Comparison of ENCODE assay signal across 12 mouse cellular contexts in the genomic region with DNA sequence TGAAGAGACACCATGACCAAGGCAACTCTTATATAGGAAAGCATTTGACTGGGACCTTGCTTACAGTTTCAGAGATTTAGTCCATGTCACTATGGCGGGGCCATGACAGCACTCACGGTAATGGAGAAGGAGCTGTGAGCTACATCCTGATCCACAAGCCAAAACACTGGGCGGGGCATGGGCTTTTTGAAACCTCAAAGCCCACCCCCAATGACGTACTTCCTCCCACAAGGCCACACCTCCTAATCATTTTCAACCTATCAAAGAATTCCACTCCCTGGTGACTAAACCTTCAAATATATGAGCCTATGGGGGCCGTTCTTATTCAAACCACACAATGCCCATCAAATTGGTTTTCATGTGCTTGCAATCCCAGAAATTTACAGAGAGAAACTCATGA.
"Had no signal": no experiment of that assay in that cellular context is flagged by ENCODE, and none has a peak within 500 bp of the region (broad histone marks: within the 10 kb centered on the region; RNA-seq: fewer than 3 reads in every experiment).

No protein-coding gene starts in this region.

- DNase-seq: kidney, adult 9 months; kidney, postnatal 14 days; kidney, postnatal 4 days; liver; liver, embryonic 13.5 days; lung, adult 2 months; lung, postnatal 14 days; lung, postnatal 4 days; midbrain, embryonic 14.5 days; right cerebral cortex, postnatal 4 days; thymus, adult 18-20 months; thymus, postnatal 36 days had no signal
